Mouse (Mus musculus) ovary, adult 18-20 months (tissue): Measurements from ENCODE around the gene Arhgap15.

Experiments
- DNase-seq: peaks from one replicate; pipeline ENCODE4 v3.0.0; 2022; ENCODE audit warnings: low spot score, mixed read lengths

Gene Arhgap15

DNA sequence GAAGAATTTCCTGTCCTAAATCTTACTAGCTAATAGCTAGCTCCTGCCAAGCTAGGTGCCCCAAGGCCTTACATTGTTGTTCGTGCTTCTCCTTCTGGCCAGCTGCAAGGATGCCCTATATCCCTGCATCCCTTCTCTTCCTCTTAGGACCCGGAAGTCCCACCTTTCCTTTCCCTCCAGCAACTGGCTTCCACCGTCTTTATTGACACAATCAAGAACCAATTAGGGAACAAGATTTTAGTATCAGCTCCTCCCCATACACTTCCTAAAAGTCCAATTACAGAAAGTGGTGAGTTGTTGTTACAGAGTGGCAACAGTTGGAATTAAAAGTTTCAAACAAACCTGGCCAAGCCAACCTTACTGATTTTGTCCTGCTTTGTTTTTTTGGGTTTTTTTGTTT is 183.1 kb downstream of the Arhgap15 start:
- DNase-seq: no peak

DNA sequence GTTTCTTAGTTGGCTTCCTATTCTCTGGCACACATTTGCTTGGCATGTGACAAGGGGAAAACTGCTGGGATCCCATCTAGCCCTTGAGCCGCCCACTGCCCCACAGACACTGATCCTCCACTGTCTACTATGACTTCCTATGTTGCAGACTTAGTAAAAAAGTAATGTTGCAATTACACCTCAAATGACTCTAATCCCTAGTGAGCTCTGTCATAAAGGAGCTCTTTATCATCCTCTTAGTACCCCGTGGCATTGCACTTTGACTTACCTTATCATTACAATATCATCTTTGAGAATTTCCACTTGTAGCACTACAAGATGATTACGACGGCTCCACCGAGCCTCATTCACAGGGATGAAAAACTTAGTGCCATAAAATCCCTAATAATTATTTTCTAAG is 190.6 kb downstream of the Arhgap15 start:
- no peak for DNase-seq

DNA sequence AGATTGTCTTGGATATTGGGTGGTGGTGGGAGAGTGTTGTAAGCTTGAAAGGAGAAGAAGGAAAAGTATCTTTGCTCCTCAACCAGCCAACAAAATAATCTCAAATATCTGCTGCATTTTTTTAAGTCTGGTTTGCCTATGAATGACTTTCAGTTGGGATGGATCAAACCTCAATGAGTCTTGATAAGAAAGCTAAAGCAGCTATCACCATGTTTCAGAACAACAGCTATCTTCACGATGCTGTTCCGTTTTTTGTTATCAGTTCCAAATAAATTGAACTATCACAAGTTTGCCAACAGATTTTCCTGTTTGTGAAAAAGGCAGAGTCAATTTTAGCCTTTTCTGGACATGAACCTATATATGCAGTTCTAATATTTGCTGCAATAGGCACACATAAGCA is 197.1 kb downstream of the Arhgap15 start:
- no peak for DNase-seq

DNA sequence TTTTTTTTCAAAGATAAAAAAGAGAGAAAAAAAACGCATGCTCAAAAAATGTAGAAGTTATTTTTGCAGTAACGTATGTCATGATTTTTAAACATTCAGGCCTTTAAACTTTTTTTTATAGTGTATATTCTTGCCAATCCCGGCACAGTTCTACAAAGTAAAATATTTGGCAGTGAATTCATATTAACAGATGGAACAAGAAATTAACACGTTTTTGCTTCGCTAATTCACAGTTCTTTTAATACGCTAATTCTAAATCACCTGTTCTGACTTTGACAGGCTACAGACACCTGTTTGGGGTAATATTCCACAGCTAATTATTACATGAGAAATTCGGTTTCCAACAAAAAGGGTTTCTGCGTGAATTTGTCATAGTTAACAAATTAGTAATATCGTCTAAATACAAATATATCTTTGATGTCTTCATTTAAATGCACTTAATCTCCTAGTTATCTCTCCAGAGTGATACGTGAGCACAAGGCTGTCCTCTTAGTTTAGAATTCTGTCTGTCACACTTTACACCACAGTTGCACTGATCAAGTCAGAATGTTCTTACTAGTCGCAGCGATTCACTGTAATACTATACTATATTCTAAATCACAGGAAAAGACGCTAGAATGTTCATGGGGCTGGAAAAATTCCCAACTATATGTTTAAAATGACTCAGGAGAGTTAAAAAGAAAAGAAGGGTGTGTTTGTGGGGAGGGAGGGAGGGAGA is 201.3 kb downstream of the Arhgap15 start:
- no peak for DNase-seq

DNA sequence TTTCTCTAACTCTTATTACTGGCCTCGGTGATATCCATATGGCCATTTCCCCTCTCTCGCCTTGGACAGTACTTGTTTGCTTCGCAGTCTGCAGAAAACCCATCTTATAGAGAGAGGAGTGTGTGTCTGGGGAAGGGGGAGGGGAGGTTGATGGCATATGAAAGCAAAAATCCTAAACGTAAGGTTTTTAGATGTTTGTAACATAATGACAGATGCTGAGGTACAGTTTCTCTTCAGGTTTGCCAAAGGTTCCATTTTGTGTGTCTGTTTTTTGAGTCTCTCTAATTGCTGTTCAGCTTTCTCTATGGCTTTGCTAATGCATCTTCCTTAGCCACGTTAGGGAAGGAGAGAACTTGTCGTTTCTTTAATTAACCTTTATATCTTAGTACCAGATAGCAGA is 202.1 kb downstream of the Arhgap15 start:
- no peak for DNase-seq

DNA sequence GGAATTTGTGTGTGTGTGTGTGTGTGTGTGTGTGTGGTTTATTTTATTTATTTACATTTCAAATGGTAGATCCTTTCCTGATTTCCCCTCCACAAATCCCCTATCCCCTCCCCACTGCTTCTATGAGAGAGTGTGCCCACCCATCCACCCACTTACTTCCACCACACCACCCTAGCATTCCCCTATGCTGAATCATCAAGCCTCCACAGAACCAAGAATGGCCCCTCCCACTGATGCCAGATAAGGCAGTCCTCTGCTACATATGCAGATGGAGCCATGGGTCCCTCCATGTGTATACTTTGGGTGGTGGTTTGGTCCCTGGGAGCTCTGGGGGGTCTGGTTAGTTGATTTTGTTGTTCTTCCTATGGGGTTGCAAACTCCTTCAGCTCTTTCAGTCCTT is 210.6 kb downstream of the Arhgap15 start:
- DNase-seq: no peak

DNA sequence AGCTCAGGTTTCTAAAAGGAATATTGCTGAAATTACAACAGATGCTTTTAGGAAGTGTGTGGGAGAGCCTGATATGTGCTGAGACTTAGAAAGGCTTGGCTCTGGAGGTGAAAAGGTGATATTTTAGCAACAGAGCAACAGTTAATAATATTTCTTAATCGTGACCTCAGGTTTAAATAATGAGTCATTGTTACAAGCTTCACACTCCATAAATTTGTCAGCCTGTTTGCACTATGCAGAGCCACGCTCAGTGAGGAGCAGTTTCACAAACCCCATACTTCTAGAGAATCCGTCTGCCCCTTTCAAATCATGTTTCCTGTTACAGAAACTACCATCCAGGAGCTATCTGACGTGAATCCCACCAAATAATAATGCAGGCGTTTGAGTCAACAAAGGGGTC is 213.8 kb downstream of the Arhgap15 start:
- no peak for DNase-seq

DNA sequence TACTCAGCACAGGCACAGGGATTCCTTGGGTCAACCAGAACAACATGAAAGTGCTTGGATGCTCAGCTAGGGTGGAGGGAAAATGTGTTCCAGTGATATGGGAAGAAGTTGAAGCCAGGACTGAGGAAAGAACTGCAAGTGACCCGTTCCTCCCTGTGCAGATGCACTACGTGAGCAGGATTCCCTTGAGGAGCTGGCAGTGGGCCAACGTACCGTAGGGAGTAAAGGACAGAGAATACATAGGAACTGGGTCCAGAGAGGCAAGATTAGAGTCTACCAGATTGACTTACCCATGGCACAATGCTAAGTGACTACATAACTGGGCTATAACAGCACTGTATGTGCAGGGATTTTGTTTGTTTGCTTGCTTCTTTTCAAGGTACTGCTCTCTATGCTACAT is 220.0 kb downstream of the Arhgap15 start:
- DNase-seq: peak; percentile 15

DNA sequence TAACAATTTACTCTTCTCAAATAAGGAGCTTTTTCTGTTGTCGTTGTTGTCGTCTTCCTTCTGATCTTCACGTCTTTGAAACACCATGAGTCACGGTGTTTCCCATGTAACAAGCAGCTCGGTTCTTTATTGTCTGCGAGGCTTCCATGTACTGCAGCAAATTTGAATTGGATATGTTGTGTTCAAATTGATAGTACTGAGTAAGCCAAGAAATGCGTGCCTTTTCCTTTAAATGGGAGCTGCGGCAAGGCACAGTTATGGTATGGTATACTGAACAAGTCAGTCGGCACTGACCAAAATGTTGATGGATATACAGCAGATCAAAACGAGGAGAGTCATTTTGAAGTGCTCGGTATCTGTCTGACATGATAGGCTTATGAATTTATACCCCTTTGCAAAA is 229.1 kb downstream of the Arhgap15 start:
- no peak for DNase-seq

DNA sequence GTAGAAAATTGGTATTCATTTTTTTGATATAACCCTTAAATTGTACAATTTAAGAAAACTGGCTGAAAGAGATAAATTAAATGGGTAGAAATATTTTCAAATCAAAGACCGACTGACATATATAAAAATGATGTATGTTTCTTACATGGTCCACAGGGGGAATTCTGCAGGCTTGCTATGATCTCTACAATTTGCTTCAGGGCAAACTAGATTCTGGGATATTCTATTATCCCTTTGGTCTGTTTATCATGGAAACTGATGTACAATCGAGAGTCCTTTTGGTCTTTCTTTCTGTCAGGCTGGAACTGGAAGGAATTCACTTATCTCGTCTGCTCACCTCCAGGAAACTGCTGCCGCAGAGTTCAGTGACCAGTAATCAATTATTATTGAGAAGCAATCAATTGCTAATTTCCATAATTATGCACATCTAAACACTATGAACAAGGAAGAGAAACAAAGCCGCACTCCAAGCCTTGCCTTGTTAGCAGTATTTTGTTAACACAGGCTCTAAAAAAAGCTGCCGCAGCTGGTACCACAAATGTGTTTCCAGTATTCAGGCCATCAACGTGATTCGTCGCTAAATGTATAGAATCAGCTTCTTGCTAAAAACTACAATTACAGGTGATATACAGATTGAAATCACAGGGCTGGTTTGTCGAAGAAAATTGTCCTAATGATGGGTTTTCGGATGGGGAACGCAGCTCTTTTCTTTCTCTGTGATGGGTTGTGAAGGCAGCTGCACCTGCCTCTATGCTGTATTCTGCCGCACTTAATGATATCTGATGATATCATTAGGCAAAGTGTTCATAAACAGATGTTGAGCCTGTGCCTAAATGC is 229.8 kb downstream of the Arhgap15 start:
- no peak for DNase-seq

DNA sequence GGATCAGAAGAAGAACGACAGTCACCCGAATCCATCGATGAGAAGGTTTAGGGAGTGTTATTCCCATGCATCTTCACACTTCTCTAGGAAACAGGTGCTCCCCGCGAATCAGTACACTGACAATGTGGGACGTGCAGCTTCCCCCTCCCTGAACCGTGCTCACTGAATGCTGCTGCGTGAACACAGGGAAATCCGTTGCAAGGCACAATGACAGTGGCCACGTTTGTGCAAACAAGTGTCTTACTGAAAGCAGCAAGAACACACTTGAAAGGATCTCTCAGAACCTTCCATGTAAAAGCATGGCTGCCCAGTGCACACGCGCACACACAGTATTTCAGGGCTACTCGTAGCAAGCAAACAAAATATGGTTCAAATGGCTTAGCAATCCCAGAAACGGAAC is 237.4 kb downstream of the Arhgap15 start:
- no peak for DNase-seq

DNA sequence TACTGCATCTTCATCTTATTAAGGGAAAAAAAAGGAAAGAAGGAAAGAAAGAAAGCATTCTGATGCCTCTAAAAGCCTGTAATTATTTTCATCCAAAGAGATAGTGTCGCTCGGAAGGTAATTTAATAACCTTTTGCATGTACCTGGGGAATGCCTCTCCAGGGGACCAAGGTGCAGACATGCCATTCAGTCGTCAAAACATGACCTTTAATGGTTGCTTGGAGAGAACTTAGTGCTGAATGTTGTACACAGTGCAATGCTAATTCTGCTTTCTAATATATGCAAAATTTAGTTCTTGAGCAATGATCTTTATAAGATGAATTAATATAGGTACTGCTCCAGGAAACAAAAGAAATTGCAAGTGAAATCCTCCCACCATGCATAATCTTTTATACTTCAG is 239.3 kb downstream of the Arhgap15 start:
- DNase-seq: no peak

DNA sequence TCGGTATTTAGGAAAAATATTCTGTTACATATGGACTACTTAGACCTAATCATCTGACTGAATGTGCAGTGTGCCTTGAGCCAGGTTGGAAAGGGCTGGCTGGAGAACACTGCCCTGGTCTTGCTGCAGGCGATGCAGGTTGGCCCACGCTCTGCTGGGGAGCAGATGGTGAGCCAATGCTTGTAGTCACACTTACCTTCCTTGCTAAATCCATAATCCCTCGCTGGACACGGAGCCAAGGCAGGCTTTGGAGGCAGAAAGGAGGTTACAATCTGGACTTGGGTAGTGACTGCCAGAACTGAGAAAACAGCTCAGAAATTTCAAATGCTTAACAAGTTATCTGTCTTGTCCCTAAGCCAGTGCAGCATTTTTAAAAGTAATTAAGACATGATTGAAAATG is 241.2 kb downstream of the Arhgap15 start:
- no peak for DNase-seq

DNA sequence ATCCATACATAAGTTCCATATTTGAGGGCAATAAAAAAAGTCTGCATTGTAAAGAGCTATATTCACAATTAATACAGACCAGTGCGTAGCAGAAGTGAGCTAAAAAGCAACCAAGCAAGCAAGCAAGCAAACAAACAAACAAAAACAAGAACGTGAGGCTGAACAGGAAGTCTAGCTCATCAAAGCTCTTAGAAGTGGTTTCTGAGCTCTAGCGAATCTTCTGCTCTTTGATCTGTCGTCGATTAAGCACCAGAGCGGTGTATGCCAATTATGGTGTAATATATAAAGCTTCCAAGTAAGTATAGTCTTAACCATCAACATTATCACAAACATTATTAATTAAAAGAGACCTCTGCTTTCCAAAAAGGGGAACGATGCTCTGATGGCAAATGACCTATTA is 243.9 kb downstream of the Arhgap15 start:
- no peak for DNase-seq

DNA sequence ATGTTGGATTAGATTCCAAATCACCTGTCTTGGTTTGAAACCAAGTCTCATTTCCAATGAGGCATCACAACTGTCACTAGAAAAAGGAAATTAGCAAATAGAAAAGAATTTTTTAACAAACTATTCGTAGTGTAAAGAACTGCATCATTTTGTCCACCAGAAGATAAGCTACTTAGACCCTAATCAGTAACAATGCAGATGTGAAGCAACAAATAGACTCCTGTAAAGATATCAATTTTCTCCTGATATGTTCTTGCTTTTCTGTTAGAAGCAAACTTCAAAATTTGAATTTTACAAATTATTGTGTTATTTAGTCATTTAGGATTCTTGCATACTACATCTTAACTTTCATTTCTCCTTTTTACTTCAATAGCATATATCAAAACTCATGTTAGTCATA is 253.8 kb downstream of the Arhgap15 start:
- DNase-seq: no peak

DNA sequence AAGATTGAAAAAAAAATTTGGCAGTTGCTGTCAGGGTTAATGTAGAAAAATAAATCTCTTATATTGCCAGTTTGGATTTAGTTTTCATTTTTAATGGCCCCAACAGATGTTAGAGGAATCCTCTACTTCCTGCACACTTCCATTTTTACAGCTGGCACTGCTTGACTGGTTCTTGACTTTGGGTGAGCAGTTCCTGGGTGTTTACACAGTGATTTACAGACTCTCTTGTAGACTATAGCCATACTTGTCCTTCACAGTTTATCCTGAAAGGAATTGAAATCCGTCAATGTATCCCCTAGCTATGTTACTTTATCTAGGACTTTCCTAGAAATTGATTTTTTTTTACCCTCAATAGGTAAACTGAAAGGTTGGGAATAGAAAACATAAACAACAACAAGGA is 261.6 kb downstream of the Arhgap15 start:
- no peak for DNase-seq

DNA sequence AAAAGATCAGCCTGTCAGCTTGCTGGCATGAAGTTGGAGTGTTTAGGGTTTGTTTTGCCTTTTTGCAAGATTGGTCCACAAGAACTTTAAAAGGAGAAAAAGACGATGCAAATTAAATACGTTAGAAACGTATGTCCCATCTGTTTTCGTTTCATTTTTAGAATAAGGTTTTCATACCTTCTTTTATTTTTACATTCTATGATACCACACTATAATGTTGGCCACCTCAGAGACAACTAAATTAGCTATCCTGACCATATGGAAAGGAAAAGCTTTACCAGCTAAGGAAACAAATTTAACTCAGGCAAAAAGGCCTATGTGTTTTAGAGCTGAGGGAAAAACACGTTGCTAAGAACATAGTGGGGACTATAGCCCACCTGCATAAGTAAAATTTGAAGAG is 264.8 kb downstream of the Arhgap15 start:
- DNase-seq: no peak

DNA sequence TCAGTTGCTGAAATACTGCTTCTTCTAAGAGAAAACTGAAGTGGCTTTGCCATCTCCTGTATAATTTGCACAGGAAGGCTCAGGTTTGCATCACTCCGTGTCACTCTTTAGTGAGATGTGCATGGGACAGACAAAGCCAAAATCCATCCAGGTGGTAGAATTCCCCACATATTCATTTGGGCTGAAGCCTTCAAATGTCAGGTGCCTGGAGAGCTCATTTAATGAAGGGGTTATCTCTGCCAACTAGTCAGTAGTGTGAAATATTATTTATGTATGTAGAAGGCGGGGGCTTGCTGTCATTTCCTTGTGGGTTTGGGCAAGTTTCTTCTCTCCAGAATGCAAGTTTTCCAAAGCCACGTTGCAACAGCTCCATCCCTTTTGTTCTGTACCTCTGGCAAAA is 268.1 kb downstream of the Arhgap15 start:
- no peak for DNase-seq

DNA sequence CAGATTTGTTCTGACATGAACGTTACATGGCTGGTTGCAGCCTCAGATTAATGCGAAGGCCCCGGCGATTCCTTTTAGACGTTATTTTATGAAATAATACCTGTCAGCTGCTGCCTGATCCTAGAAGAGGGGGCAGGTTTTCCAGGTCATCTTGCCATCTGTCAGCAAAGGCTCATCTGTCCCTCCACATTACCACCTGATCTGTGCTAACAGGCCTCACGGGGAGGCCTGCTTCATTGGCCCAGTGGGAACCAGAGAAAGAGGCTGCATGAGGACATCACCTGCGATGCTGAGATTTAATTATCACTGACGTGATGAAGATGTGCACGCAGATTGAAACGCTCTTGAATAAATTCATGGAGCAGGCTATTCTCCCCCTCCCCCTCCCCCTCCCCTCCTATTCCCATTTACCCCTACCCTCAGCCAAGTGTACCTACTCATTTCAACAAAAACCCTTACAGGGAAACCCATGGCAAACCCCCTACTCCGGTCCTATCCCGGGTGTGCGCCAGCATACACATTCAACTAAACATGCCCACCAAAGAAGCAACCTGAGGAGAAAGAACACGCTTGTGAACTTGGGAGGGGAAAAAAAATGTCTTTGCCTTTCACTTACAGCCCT is 268.9 kb downstream of the Arhgap15 start:
- no peak for DNase-seq

DNA sequence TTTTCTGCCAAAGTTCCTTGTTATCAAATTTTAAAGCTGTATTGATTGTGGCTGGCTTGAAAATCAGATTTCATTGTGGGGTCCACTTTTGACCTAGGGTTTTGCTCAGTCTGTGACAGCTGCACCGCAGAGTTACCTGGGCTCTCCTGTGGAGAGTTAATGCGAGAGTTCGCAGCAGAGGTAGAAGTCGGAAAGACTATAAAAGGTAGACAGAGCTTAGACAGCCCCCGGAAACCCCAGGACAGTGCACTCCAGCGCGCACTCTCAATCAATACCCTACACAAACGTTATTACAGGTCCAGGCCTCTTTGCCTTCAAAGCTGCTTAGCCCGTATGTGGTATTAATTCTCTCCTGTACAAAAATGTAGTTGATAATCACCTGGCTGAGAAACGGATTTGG is 269.4 kb downstream of the Arhgap15 start:
- DNase-seq: no peak

DNA sequence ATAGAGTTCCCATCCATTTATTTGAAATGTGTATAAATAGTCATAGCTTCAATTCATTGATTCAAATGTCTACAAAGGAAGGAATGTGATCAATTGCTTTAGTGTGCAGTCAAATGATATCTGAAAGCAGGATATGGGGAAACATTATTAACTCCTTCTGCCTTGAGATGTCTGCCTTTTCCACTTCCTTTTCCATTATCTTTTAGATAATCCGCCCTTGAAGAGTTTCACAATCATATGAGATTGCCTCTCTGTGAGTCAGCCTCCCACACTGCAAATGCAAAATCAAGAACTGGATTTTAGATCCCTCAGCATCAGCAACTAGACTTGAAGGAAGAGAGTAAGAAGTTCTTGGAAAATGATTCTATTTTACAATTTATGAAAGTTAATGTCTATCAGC is 276.1 kb downstream of the Arhgap15 start:
- DNase-seq: no peak

DNA sequence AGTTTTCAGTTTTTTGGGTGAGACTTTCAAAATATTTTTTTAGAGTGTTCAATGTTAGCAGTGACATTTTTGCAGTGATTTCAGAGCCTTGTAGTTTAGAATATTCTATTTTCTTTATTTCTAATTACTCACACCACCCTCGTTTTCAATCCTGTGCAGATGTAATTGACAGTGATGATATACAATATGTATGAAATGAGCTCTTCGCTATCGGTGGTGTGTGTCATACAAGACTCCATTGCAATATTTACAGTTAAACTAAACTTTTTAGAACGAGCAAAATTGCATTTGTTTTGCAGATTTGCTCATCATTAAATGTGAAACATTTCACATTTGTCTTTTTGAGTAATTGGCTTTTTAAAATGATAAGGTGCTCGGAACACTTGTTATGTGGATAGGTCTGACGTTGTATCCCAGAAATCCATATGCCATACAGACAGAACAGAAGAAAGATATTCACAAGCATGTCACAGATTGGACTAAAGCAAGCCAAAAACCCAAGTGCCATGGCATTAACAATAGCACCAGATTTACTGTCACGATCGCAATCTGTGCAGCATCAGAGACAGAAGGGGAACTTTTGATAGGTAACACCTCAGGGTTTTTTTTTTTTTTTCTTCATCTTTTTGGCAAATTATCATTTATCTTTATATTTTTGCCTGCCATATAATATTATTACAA is 280.6 kb downstream of the Arhgap15 start:
- DNase-seq: no peak

DNA sequence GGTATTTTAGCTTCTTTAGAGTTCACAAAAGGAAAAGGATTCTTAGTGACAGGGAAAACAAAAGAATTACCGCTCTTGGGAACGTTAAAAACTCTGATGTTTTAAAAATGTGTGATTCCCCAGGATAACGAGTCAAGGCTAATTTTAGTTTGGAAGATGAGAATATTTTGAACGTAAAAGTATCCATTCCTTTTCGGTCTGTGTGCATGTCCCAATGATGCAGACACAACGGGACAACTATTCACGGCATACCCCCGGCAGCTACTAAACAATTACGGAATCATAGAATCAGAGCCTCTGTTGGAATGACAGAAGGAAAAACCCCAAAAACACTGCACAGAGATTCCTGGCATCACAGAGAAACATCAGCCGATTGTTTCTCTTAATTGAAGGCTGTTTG is 281.2 kb downstream of the Arhgap15 start:
- no peak for DNase-seq
